Mouse (Mus musculus) olfactory bulb, adult 2 months (tissue): ENCODE results near the gene Mapkbp1. TPM values are rescaled to one million over a fixed set of nuclear protein-coding genes. Genes with fewer than 3 reads are reported as not detected.
A peak's percentile ranks its signal among the peaks of the same experiment; 100 is the strongest.

Experiments
- H3K27ac ChIP-seq: fragments of 200-500 bp; 2 replicates; pipeline ENCODE4 v1.5.1; 2012; ENCODE audit warnings: low read depth, low read length; ENCODE audit not compliant: insufficient read depth
- H3K4me1 ChIP-seq: fragments of 200-500 bp; 2 replicates; pipeline ENCODE4 v1.6.1; 2012; ENCODE audit warnings: low read length; ENCODE audit not compliant: control insufficient read depth, insufficient read depth
- H3K4me3 ChIP-seq: fragments of 200-500 bp; 2 replicates; pipeline ENCODE4 v1.5.1; 2012; ENCODE audit warnings: mild to moderate bottlenecking, low read depth, low read length, moderate library complexity; ENCODE audit not compliant: insufficient read depth
- CTCF ChIP-seq: fragments of 200-500 bp; IDR thresholded peaks from 2 replicates; pipeline ENCODE4 v1.5.1; 2012; ENCODE audit warnings: low read depth, mild to moderate bottlenecking, low read length, moderate library complexity; ENCODE audit not compliant: insufficient read depth
- POLR2A ChIP-seq: fragments of 200-500 bp; IDR thresholded peaks from 2 replicates; pipeline ENCODE4 v1.6.1; 2012; ENCODE audit warnings: mild to moderate bottlenecking, low read depth, low read length, moderate library complexity; ENCODE audit not compliant: insufficient read depth
- WGBS: fragments of 180-500 bp; shearing (Covaris S2); methylation state at CpG from one replicate; pipeline ENCODE4 v1.1.7; 2018; 5-methylcytosine and 5-hydroxymethylcytosine counted together
- polyA plus RNA-seq: library from polyadenylated mRNA; stranded (reverse); fragments of >200 nt; gene quantifications from 2 replicates; pipeline ENCODE4 v1.2.4, GENCODE M21; 2012; ENCODE audit warnings: low replicate concordance; ENCODE audit not compliant: missing spikeins, insufficient read depth, insufficient read length

Gene Mapkbp1
- polyA plus RNA-seq, 1 experiment: not detected

DNA sequence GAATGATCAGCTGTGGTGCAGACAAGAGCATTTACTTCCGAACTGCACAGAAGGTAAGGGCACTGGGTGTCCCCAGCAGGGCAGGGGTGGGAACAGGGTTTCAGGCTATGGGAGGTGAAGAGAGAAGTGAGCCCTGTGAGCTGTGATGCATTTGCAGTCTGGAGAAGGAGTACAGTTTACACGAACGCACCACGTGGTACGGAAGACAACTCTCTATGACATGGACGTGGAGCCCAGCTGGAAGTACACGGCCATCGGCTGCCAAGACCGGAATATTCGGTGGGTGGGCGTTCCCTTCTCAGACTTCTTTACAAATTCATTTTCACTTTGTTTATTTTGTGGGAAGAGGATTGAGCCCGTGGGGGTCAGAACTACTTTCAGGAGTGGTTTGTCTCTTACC is 45.1 kb downstream of the Mapkbp1 start:
- Histone ChIP-seq H3K27ac (no peak overlapping the region), H3K4me3 (no peak overlapping the region), H3K4me1 (no peaks in the 10 kb centered on the region)
- TF ChIP-seq POLR2A (no peak), CTCF (no peak)
- WGBS: 74% methylated on average over 12 of the region's 12 CpGs

DNA sequence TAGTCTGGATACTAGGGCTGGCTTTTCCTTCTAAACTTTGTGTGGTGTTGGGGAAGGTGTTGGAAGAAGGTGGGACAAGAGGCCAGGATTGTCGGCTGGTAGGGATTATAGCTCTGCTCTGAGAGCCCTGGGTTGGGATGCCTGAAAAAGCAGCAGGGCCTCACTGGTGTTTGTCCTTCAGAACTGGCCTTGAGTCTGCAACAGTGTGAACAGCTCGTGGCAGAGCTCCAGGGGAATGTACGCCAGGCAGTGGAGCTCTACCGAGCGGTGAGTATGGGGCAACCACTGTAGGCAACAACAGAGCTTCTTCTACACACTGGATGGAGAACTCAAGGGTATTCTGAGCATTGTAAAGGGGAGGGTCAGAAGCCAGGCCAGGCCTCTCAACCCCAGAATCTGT is 51.8 kb downstream of the Mapkbp1 start:
- no peak for TF ChIP-seq CTCF
- Histone ChIP-seq H3K4me1 (peaks cover 8% of the 10 kb centered on the region), H3K27ac (no peak overlapping the region), H3K4me3 (no peak overlapping the region)
- WGBS: 82% methylated on average over 5 of the region's 5 CpGs

DNA sequence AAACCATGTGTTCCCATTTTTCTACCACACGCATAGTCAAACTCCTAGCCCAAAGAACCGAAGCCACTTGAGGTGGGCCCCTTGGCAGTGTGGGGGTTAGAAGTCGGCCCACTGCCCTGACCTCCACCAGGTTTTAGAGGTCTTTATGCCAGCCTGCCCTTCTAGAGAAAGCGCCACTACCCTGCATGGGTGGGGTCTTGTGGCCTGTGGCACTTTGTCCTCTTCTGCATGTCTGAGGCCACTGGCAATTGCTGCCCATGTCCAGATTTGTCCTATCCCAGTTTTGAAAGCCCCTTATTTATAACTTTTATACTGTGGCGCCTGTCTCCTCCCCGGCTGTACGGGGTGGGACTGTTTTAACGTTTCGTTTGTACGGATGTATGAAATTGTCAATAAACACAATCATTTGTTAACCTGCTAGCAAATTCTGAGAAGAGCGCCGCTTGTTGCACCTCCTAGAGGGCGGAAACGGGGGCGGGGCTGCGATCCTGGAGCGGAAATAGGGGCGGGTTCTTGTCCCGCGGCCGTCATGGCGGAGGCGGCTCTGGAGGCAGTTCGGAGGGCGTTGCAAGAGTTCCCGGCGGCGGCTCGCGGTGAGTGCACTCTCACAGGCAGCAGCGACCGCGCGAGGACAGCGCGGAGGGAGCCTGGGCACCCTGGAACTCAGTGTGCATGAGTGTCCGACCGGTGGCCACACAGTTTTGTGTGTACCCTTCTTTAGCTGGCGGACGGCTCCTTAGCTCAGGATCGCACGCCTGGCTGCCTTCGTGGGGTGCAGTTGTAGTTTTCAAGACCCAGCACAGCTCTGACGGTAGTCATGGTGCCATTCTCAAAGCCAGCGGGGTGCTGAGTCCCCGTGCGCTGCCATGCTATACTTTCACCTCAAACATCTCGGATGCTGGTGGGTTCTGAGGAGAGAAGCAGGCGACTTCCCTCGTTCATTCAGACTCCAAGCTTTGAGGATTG is 54.8 kb downstream of the Mapkbp1 start, which contains the start of the genes Jmjd7 and Gm28042:
Jmjd7 (plus strand) TSS at position 500 of the 966 bp plus-strand sequence.
Gm28042 (plus strand) TSS at position 510 of the 966 bp plus-strand sequence.
- Histone ChIP-seq H3K27ac (peak within 1 kb of the TSS; percentile 64), H3K4me3 (peak within 1 kb of the TSS; percentile 81), H3K4me1 (peaks cover 8% of the 10 kb centered on the region)
- 5% methylated on average over 48 of the region's 50 CpGs for WGBS
- no peak for TF ChIP-seq CTCF
- TF ChIP-seq POLR2A: 0 out of 2 replicates have a peak, but pooled peaks have one; percentile 42

DNA sequence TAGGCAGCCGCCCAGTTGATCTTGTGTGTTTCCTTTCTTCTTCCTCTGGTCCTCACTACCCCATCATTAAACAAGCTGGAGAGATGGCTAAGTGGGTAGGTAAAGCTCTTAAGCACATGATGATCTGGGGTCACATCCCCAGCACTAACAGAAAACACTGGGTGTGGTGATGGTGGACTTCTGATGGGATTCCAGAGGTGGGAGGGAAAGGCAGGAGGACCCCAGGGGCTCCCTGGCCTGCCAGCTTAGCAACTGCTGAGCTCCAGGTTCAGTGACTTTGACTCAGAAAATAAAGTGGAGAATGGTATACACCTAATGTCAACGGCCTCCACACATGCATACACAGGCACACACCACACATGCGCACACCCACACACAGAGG is 55.4 kb downstream of the Mapkbp1 start:
- peak overlapping the region; percentile 81 for H3K4me3 ChIP-seq
- H3K4me1 ChIP-seq: peaks cover 8% of the 10 kb centered on the region
- 49% methylated on average over 3 of the region's 3 CpGs for WGBS
- peak overlapping the region; percentile 64; the same call in 1 of the 2 replicates for H3K27ac ChIP-seq
- TF ChIP-seq CTCF: no peak
- TF ChIP-seq POLR2A: no peak

DNA sequence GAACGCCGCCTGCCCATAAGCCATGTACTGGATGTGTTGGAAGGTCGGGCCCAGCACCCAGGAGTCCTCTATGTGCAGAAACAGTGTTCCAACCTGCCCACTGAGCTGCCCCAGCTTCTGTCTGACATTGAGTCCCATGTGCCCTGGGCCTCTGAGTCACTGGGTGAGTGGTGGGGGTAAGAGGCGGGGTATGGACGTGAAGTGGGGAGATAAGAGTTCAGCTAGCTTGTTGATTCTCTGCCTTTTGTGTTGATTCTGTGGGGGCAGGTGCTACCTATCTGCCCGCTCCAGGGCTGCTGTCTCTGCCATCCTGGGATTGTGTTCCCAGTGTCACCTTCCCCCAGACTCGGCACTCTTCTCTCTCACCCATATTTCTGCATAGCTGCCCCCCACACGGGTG is 57.9 kb downstream of the Mapkbp1 start:
- 89% methylated on average over 8 of the region's 8 CpGs for WGBS
- TF ChIP-seq POLR2A: no peak
- no peak for TF ChIP-seq CTCF

DNA sequence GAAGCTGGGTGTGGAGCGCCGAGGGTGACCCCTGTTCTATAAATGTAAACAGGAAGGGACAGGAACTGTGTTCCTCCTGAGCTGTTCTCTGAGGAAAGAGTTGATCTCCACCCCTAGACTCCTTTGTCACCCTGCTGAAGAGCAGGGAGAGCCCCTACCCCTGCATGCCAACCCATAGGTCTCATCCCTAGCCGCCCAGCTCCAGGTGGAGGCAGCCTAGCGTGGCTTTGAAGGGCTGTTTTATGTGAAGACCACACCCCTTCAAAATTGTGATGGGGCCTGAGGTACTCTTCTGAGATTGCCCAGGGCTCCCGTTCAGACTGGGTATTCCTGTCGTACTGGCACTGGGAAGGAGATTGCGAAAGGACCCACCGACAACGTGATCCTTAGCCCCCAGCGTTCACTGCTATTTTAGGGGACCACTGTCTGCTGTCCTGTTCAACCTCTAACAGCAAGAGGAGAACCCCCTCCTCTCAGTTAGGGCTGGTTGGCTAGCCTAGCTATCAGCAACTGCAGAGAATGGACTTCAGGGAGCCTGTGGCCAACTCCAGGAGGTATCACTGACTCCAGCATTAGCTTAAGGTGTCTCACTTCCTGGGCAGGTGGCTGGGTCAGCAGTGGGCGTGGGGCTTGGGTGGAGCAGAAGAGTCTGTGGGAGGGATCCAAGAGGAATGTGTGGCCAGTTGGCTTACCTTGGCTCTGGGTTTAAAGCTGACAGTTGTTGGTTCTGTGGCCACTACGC is 60.4 kb downstream of the Mapkbp1 start, which contains the start of gene Pla2g4b:
Pla2g4b (plus strand) TSS at position 692 of the 742 bp plus-strand sequence.
- Histone ChIP-seq H3K27ac (no peak within 1 kb of the TSS), H3K4me3 (no peak within 1 kb of the TSS), H3K4me1 (peaks cover 2% of the 10 kb centered on the region; the same call in 1 of the 2 replicates)
- TF ChIP-seq POLR2A: no peak
- no peak for TF ChIP-seq CTCF
- 94% methylated on average over 12 of the region's 12 CpGs for WGBS

More for the DNA sequence above, 57.9 kb downstream of the Mapkbp1 start:
- Histone ChIP-seq H3K4me3 (no peak overlapping the region), H3K27ac (no peak overlapping the region), H3K4me1 (peaks cover 8% of the 10 kb centered on the region)

DNA sequence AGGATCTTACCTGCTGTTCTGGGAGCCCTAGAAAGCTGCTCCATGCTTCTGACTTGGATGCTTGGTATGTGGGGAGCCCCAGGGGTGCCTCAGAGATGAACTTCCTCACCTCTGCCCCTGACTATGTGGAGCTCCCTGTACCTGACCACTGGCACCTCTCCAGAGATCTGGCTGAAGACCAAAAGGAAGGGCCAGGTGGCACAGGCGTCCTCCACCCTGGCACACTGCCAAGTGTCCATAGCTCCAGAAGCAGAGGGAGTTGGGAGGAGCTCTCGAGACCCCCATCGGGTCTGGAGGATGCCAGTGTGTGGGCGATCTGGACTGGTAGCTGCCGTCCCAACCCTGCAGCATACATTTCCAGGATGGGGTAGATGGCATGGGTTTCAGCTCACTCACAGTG is 61.2 kb downstream of the Mapkbp1 start:
- Histone ChIP-seq H3K4me3 (no peak overlapping the region), H3K4me1 (no peaks in the 10 kb centered on the region), H3K27ac (no peak overlapping the region)
- WGBS: 81% methylated on average over 5 of the region's 5 CpGs
- TF ChIP-seq POLR2A (no peak), CTCF (no peak)

DNA sequence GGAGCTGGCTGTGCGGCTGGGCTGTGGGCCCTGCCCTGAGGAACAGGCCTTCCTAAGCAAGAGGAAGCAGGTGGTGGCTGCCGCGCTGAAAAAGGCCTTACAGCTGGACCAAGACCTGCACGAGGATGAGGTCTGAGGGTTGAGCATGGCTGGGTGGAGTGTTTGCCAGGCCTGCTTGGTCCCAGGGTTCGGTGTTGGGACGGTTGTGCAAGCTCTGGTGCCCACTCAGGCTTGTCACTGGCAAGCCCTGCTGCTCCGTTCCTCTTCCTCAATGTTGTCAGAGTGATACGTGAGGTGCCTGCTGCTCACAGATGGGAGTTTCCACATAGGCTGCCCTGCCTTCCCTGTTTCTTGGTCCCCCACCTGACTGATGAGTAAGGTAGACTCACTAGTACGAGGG is 65.2 kb downstream of the Mapkbp1 start:
- WGBS: 93% methylated on average over 9 of the region's 9 CpGs
- Histone ChIP-seq H3K4me3 (no peak overlapping the region), H3K27ac (no peak overlapping the region), H3K4me1 (no peaks in the 10 kb centered on the region)
- TF ChIP-seq POLR2A (no peak), CTCF (no peak)

DNA sequence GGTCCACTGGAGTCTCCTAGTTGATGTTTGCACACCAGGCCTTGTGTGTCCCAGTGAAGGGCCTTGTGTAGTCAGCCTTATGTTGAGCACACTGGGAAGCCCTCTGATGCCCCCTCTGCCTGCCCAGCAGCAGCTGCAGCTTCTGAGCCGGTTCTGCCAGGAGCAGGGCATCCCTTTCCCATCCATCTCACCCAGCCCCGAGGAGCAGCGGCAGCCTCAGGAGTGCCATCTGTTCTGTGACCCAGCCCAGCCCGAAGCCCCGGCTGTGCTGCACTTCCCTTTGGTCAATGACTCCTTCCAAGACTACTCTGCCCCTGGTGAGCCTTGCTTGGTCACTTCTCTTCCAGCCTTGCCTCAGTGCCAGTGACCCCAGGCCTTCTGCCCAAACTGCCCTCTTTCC is 68.5 kb downstream of the Mapkbp1 start:
- WGBS: 81% methylated on average over 5 of the region's 5 CpGs
- TF ChIP-seq CTCF (no peak), POLR2A (no peak)
- no peak overlapping the region for H3K27ac ChIP-seq
- H3K4me3 ChIP-seq: no peak overlapping the region
- peaks cover 15% of the 10 kb centered on the region for H3K4me1 ChIP-seq

DNA sequence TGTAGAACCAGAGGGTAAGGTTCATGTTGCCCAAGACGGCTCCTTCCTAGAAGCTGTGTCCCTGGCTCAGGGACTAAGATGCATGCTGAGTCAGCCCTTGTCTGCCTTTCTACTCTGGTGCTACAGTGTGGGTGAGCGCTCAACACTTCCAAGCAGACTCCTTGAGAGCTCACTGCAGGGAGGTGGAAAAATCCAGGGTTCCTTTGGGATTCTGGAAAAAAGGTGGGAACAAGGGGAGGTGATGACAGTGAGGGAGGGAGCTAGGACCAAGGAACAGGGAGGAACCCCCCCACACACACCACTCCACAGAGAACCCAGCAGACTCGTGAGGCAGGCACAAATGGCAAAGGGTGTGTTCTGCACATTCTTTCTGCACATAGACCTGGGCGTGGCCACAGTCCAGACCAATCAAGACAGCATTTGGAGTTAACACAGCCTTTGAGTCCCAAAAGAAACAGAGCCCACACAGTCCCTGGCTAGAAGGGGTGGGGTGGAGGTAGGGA is 71.7 kb downstream of the Mapkbp1 start:
- no peak overlapping the region for H3K27ac ChIP-seq
- TF ChIP-seq POLR2A (no peak), CTCF (no peak)

More for the DNA sequence above, 71.7 kb downstream of the Mapkbp1 start:
- no peak overlapping the region for H3K4me3 ChIP-seq
- H3K4me1 ChIP-seq: peaks cover 25% of the 10 kb centered on the region
- WGBS: 45% methylated on average over 4 of the region's 4 CpGs
